Mouse (Mus musculus) embryo, embryonic 11 days (tissue): ENCODE results near the gene Crcp.
"Not testable (repeated sequence)": the region's sequence is repeated elsewhere in the genome, so short reads cannot be mapped to it uniquely, and the experiment has no call there.

Experiments used
- DNase-seq: peaks from one replicate; pipeline ENCODE4 v3.0.0-alpha.2; 2015

Crcp gene

DNA sequence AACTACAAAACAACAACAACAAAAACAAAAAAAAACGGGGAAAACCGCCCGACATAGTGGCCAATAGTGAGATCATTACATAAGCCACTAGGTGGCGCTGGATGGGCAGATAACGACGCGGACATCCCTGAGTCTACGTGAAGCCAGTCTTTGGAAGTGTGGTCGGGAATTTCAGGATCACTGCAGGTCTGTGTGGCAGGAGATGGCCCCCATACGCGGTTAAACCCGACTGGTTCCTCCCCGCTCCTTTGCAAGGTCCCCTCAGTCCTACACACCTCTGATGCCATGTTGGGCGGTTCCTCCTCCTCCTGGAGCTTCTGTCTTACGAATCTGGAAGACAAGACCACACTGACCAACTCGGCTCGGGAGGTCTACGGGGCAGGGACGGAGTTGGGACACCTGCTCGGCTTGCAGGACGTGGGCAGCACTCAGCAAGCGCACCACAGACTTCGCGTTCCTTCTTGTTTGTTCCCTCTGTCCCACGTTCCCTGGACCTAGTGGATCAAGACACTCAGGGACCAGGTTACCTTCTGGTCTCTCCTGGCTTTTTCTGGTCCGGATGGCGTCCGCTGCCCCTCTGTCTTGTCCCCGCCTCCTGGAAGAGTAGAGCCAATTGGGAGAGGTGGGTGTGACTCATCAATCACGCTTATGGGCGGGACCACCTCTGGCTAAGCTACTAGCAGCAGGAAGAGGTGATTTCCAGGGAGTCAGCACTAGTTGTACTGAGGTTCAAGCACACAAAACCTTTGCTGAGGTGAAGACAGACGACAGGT, 5.1 kb upstream of the Crcp start:
- DNase-seq = peak; percentile 92

DNA sequence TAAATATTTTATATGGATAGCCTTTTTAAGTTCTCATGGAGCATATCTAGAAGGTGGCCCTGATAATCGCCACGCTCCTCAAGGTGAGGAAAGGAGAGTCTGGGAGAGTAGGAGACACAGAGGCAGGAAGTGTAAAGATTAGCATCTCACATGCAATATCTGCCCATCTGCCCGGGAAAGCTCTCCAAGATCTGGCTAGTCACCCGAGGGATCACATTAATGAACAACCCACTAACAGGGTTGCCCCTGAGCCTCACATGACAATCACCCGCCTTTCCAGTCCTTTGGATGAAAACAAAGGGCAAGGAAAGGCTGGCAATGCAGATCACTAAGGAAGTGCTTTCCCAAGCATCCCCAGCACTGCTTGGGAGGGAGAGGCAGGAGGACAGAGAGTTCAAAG, 2.0 kb upstream of the Crcp start:
- DNase-seq = no peak

DNA sequence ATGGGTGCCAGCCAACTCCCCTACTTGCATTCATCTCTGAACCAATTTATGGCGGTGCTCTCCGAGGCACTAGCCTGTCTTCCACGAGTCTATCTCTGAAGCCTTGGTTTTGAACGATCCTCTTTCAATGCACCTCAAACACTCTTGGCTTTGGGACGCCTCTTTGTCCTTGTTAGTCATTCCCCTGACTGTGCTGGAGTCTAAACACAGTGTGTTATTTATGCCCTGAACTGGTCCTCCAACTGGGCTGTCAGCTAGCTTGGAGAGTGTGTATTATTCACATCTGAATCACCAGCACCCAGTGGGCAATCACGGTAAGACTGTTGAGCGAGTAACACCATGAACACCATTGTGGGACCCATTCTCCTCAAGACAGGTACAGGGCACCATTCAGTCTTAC, 1.4 kb upstream of the Crcp start:
- DNase-seq = no peak

DNA sequence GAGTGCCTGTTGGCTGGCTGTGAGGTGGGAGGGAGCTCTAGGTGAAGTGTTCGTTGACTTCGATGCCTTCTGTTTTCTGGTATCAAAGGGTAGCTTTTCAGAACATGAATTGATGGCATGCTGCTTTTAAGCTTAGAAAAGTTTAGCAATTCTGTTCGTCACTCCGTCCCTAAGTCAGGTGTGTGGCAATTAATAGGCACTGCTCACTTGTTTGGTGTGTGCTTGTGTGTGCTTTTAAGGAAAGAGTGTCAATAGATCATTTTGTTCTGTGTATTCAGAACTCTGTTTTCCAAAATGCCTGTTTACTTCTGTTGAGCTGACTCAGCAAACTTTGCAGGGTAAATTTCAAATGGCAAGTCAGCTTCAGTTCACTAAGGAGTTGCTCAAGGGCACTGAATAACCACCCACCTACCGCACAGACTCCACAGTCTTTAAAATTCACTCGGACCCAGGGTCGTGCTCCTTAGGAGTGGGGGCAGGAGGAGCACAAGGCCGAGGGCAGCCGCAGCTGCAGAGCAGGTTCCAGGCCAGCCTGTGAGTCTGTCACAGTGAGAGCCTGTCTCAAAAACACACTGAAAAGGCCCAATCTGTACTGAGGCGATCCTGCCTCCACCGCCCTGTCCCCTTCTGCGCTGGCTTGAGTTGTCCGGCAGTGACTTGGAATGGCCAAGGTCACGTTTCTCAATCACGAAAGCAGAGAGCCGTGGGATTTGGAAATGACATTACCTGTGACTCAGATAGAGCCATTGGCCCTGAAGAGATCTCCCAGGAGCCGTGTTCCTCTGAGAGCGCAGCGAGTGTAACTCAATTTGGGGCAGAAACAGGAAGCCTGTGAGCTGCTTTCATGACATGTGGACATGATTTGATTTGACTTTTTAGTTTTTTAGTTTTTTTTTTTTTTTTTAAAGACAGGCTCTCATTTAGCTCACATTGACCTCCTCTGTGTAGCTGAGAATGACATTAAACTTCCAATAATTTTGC, 2.6 kb downstream of the Crcp start:
- DNase-seq = no peak

GRCm38 (mm10) chr5:130033869-130034268, 4.8 kb downstream of the Crcp start:
- no peak for DNase-seq

- not testable (repeated sequence) for DNase-seq
These were observed 7.2 kb downstream of the Crcp start for GRCm38 (mm10) chr5:130036300-130036699.

GRCm38 (mm10) chr5:130037752-130038455, 8.8 kb downstream of the Crcp start:
- peak; percentile 82 for DNase-seq

GRCm38 (mm10) chr5:130040797-130041196, 11.7 kb downstream of the Crcp start:
- DNase-seq = no peak

GRCm38 (mm10) chr5:130041262-130041661, 12.2 kb downstream of the Crcp start:
- DNase-seq = no peak

- DNase-seq = no peak
These were observed 14.7 kb downstream of the Crcp start for GRCm38 (mm10) chr5:130043741-130044140.

DNA sequence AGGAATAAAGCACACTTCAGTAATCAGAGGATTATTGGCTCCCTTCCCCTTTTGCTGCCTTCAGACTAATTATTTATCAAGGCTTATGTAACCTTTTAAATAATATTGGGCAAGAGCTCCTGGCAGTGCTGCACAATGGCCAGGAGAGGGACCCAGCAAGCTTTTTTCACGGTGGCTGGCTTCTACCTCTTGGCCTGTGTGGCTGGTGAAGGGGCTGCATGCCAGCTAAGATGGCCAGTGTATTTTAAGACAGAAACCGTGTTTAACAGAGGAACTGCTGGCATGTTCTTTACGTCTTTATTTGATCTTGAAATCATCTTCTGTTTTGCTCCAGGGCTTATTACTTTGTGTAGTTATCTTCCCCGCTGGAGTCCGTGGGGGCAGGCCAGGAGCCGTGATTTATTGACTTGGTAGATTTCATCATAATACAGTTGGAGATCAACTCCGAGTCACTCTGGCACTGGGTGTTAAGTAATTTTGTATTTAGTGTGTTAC, 15.2 kb downstream of the Crcp start:
- DNase-seq = no peak

- no peak for DNase-seq
These were observed 17.0 kb downstream of the Crcp start for GRCm38 (mm10) chr5:130046100-130046499.

DNA sequence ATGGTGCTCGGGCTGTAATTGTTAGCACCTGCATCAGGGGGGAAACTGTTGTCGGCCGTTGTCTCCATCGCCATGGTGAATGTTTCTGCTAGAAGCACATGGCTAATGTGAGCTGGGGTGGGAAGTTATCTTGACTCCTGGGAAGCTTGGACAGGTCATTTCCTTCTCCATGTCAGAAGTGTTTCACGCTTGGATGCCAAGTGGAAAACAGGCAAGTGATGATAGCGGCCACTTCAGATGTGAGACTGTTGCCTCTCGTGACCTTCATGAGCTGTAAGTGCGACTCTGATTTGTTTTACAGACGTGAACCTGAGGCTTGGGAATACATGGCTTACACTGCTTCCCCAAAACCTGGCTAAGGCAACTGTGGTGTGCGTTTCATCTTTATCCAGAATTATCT, 17.5 kb downstream of the Crcp start:
- DNase-seq = no peak

- no peak for DNase-seq
These were observed 17.9 kb downstream of the Crcp start for GRCm38 (mm10) chr5:130047013-130047412.

DNA sequence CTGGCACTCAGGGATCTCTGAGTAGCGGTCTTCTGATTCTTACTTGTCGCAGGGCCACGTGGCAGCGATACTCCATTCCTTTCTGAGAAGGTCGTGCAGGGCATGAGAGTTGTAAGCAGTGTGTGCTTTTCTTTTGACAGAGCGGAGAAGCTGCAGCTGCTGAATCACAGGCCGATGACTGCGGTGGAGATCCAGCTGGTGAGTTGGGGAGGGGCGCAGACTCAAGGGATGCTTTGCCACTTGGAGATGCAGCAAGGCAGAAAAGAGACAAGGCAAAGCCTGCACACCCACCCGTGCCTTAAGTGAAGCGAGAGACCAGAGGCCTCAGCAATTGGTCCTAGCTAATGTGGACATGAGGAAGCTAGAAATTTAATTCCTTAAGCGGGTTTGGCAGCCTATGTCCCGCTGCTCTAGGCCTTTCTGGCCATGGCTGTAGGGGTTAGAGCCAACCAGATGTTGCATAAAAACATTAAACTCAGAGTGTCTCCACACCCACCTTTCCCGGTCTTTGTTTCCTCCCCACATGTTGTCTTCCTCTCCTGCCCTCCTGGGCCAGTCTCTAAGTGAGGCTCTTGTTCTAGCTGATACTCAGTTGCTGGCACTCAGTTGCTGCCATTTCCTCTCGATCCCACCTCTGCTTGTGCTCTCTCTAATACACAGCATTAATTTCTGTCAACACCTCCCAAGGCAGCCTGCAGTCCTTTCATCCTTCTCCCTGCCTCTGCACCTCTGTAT, 19.9 kb downstream of the Crcp start:
- DNase-seq = no peak

DNA sequence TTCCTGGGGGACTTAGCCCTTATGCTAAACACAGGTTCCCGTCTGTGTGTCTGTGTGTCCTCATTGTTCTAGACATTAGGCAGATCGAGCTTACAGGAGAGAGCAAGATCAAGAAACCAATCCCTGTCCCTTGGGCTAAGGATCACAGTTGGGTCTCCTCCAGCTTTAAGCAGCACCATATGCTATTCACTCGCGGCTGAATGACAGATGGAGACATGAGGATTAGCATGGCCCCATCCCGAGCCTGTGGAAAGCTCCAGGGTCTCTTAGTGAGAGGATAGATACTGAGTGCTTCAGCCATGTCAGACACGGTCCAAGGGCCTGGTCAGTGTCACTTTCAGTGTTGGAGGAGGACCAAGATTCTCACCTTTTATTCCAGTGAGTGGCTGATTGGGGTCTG, 21.3 kb downstream of the Crcp start:
- no peak for DNase-seq

DNA sequence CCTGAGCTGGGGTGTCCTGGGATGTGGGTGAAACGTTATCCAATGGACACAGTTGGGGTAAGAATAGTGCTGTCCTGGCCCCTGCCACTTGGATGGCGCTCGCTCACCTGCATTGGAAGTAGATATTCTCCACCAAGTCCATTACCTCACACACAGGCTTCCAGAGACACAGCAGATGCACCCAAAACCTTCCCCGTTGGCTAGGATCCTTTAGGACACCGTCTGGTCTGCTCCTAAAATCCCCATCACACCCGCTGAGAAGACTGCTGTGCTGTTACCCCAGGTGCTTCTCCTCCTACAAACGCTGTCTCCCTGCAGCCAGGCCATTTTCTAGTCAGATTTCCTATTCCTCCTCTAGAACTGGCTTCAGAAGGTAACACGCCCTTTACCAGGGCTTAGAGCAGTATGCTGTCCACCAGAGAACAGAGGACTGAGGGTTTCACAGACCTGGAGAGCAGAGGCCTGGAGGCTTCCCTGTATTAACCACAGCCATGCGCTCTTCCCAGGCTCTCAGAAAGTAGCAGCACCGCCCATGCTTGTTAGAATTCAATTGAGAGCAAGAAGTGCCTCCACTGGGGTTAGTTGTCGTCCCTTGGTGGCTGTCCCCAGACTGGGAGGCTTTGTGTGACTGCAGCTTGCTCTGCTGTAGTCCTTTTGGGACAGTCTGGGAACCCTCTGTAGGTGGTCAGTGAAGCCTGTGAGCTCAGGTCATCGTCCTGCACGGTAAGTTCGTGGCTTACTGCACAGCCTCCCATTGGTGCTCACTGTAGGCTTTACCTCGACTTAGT, 22.2 kb downstream of the Crcp start:
- no peak for DNase-seq

DNA sequence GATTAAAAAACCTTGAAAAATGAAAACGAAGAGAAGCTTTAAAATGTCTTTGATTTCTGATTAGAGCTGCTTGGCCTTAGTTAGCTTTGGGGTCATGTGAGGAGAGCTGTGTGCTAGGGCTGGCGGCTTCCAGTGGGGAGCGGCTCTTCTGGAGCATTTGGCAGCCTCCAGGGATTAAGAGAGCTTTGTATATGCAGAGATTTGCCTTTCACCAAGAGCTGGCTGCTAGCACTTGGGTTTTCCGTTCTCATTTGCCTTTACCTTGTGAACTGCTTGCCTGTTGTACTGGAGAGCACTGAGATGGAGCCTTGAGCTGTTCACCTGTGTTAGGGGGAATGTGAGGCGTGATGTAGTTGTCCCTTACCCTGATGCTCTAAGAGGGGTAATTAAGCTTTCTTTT, 23.4 kb downstream of the Crcp start:
- DNase-seq = no peak

DNA sequence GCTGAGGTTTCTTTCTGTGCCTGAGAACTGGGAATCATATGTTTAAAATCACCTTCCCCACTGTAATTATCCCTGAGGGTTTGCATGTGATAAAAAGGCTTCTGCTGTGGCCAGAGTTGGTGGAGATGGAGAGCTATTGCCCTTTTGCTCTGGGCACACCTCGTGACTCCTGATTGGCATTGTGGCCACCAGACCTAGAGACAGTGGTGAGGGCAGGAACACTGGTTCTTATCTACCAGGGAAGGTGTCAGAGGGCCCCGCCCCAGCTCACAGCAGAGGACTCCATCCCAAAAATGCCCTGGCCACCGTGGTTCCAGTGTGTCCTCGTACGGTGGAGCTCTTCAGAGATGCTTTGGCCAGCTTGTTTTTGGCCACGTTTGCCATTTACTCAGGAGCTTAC, 23.9 kb downstream of the Crcp start:
- no peak for DNase-seq

- DNase-seq = no peak
These were observed 26.6 kb downstream of the Crcp start for GRCm38 (mm10) chr5:130055688-130056087.

- DNase-seq = no peak
These were observed 27.2 kb downstream of the Crcp start for GRCm38 (mm10) chr5:130056303-130056702.
